Mouse (Mus musculus): ENCODE measurements at regions not wholly inside any gene's neighbourhood (a gene's known extent, or its start where the extent isn't known, plus 50 kb on each side); places are given as distances from the start of the nearest gene placed in this dataset.

GRCm38 (mm10) chr8:116298891-116299290, 205.9 kb upstream of the Dynlrb2 start:
- DNase-seq (ENCODE audit: low read depth, low spot score) = no peak

GRCm38 (mm10) chr8:116290671-116291245, 214.0 kb upstream of the Dynlrb2 start:
- DNase-seq (ENCODE audit: low read depth, low spot score) = no peak

GRCm38 (mm10) chr8:116289237-116289636, 215.5 kb upstream of the Dynlrb2 start:
- no peak for DNase-seq (ENCODE audit: low read depth, low spot score)

DNA sequence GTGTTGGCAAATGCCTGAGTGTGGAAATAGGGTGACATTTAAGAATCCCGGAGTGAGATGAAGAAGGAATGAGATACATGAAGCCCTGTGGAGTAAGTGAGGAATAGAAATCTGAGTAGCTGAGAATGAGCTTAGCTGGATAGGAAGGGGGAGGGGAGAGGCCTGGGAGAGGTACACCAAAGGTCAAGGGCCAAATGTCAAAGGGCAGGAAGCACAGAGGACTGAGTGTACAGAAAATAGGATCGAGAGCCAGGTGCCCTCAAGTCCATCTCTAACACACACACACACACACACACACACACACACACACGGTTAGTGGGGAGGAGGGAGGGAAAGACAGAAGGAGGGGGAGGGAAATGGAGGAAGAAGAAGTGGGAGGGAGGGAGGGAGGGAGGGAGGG, 220.8 kb upstream of the Dynlrb2 start:
- DNase-seq (ENCODE audit: low read depth, low spot score) = no peak

GRCm38 (mm10) chr8:116282341-116282740, 222.4 kb upstream of the Dynlrb2 start:
- no peak for DNase-seq (ENCODE audit: low read depth, low spot score)

GRCm38 (mm10) chr8:116275014-116275413, 229.8 kb upstream of the Dynlrb2 start:
- DNase-seq (ENCODE audit: low read depth, low spot score) = no peak

DNA sequence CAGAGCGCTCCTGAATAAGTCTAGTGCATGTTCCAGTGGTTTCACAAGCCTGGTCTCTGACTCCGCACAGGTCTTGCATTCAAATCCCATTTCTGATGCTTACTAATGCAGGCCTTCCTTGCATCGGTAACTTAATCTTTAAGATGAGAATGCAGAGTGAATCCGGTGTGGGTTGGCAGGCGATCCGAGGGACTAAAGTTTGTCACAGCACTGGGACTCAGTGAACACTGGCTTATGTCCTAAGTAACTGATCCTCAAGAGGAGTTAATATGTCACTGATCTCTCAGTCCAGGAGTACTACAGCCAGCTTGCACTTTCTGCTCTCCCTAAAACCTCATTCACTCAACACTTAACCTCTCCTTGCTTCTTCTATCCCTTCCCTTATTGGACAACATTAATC, 233.5 kb upstream of the Dynlrb2 start:
- DNase-seq (ENCODE audit: low read depth, low spot score) = no peak

DNA sequence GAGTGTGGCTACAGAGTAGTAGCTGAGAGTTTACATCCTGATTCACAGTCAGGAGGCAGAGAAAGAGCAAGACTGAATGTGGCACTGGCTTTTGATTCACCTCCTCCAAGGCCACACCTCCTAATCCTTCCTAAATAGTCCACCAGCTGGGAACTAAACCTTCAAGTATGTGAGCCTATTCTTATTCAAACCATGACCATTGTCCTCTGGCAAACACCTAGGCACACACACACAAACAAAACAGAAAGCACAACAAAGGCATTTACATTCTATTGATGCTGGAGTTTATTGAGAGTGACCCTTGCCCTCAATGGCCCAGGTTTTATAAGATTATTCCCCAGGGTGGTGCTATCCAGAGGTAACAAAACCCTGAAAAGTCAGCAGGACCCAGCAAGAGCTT, 235.4 kb upstream of the Dynlrb2 start:
- no peak for DNase-seq (ENCODE audit: low read depth, low spot score)

DNA sequence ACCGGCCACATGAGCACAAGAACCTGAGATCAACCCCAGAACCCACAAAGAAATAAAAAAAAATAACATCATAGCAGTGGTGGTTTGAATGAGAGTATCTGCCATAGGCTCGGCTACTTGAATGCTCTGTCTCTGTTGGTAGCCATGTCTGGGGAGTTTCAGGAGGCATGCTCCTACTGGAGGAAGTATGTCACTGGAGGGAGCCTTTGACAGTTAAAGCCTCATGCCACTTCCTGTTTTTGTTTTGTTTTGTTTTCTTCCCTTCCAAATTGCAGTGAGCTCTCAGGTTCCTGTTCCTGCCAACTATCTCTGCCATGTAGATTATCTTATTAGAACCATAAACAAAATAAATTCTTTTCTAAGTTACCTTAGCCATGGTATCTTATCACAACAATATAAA, 236.1 kb upstream of the Dynlrb2 start:
- no peak for DNase-seq (ENCODE audit: low read depth, low spot score)

DNA sequence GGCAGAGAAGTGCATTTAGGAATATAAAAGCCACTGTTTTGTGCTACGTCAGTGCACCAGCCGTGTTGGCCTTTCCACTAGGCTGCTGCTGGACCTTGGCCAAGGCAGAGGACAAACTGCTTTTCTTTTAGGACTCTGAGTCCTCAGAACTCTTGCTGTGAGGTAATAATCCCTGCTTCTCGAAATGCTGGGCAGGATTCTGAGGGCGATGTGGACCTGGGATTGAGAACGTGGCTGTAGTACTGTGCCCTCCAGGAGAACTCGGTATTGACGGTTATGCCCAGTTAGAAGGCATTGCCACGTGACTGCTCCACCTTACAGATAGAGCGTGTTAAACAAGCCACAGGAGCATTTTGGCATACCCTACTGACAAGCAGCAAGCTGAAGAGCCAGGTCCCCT, 236.6 kb upstream of the Dynlrb2 start:
- no peak for DNase-seq (ENCODE audit: low read depth, low spot score)

DNA sequence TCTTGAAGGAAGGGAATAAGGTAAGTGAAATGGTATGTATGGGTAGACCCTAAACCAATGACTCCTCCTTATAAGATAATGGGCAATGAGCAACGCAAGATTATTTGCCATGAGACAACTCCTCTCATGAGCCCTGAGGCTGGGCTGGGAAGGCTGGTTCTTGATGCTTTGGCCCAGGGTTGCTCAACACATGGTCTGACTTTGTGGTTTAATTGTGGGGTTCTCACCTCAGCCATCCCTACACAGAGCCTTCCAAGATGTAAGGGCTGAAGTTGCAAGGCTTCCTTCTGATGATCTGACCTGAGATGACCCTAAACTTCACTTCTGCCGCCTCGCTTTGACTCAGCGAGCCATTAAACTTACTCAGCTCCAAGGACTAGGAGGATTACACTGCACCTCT, 237.8 kb upstream of the Dynlrb2 start:
- no peak for DNase-seq (ENCODE audit: low read depth, low spot score)

DNA sequence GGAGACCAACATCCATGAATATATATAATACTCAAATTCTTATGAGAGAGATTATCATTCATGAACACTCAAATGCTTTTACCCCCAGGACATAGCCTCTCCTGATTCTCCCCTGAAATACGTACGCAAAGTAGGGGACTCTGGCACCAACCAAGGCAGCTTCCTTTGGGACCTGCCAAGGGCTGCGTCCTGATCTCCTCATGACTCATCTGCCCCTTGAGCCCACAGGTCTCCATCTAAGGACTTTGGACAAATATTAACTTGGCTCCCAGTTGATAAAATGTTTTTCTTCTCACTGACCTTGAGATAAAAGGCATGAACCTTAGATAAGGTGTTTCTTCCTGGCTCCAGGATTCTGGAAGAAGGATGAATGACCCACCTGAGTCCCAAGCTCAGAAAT, 239.2 kb upstream of the Dynlrb2 start:
- no peak for DNase-seq (ENCODE audit: low read depth, low spot score)

DNA sequence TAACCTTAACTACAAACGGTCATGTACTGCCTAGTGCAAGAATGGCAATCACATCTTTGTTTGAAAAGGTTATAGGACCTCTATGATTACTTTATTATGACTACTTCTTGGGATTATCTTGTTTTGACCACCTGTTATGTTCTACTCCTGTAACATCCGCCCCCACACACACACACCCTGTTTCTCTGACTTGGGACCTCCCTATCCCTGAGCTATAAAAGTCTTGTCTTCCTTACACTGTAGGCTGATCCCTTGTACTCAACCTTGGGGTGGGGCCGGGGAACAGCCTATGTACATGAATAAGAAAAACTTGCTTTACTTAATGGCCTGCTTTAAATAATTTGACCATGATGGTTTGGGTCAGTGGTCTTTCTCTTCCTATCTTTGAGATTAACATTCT, 240.7 kb upstream of the Dynlrb2 start:
- DNase-seq (ENCODE audit: low read depth, low spot score) = no peak

DNA sequence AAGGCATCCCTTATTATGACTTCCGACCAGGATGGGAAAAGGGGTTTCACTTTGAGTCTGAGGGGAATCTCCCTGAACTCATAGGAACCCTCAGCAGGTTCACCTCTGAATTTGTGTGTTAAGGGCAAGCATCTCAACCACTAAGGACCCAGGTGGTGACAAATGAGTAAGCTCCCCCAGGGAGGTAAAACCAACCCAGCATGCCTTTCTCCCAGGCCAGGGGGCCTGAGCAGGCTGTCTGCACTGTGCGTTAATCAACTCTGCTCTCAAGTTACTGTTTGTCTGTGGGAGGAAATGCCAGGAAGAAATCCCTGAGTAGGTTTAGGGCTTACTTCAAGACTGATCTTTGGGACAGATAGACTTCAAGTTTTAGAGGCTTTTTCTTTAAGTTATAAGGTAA, 243.5 kb upstream of the Dynlrb2 start:
- no peak for DNase-seq (ENCODE audit: low read depth, low spot score)

GRCm38 (mm10) chr8:116255398-116255797, 249.4 kb upstream of the Dynlrb2 start:
- no peak for DNase-seq (ENCODE audit: low read depth, low spot score)

DNA sequence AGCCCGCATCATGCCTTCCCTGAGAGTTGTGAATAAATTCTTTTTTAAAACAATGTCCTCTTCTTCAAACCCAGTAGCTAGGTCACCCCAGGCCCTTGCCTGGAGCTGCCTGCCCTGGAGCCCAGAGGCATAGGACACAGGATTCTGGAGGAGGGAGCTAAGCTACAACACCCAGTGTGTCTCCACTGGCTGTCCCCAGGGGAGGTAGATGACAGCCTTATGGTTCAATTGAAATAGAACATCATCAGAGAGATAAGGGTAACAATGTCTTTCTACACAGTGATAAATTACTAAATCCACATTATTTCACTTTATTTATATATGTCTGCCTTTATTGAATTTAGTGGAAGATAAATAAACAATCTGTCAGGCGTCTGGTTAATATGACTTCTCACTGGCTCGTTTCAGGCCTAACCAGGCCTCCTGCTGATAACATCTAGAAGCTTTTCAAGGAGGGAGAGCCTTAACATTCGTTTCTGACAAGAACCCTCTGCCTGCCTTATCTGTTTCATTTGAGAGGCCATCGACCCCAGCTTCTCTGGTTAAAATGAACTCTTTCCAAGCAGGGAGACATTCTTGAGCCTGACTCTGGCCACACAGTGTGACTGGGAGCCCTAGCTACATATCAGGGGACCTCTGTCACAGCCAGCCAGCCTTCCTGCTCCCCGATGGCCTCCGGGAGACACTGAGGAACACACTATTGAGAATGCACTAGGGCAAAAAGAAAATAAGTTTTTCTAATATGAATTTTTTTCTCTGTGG, 252.1 kb upstream of the Dynlrb2 start:
- no peak for DNase-seq (ENCODE audit: low read depth, low spot score)

GRCm38 (mm10) chr8:116248398-116248797, 256.4 kb upstream of the Dynlrb2 start:
- DNase-seq (ENCODE audit: low read depth, low spot score) = no peak

- no peak for DNase-seq (ENCODE audit: low read depth, low spot score)
These were observed 261.3 kb upstream of the Dynlrb2 start for GRCm38 (mm10) chr8:116243493-116243892.

- DNase-seq (ENCODE audit: low read depth, low spot score) = no peak
These were observed 261.8 kb upstream of the Dynlrb2 start for GRCm38 (mm10) chr8:116242972-116243371.

GRCm38 (mm10) chr8:116241987-116242242, 262.9 kb upstream of the Dynlrb2 start:
- no peak for DNase-seq (ENCODE audit: low read depth, low spot score)

GRCm38 (mm10) chr8:116241146-116241986, 263.4 kb upstream of the Dynlrb2 start:
- DNase-seq (ENCODE audit: low read depth, low spot score) = no peak

GRCm38 (mm10) chr8:116238670-116239069, 266.1 kb upstream of the Dynlrb2 start:
- DNase-seq (ENCODE audit: low read depth, low spot score) = no peak

GRCm38 (mm10) chr8:116237561-116238100, 267.1 kb upstream of the Dynlrb2 start:
- no peak for DNase-seq (ENCODE audit: low read depth, low spot score)
